Mouse (Mus musculus): ENCODE data around the gene Scaf4. TPM values are rescaled to one million over a fixed set of nuclear protein-coding genes. Genes with fewer than 3 reads are reported as not detected.
"Not testable (repeated sequence)": the region's sequence is repeated elsewhere in the genome, so short reads cannot be mapped to it uniquely, and the experiment has no call there.

The Scaf4 gene
- polyA plus RNA-seq, 1 experiment from 2014 or later = 25.6 TPM

DNA sequence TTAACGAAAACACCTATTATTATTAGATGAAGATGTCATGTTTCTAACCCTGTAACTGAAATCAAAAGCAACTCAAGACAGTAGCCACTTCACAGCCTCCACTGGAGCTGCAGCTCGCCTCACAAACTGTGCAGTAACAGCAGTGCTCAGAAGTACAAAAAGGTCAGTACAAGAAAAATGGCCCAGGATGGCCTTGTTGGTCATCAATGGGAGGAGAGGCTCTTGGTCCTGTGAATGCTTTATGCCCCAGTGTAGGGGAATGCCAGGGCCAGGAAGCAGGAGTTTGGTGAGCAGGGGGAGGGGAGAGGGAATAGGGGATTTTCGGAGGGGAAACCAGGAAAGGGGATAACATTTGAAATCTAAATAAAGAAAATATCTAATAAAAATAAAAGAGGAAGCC lies 33.0 kb downstream of the Scaf4 start:
- not testable (repeated sequence) for H3K9me3 ChIP-seq (ENCODE audit: control insufficient read depth, low read length); H3K4me3 ChIP-seq (replicated peaks; ENCODE audit: low read length); ATAC-seq; H3K4me1 ChIP-seq (replicated peaks; ENCODE audit: control insufficient read depth, insufficient read depth, low read length); H3K4me2 ChIP-seq (ENCODE audit: low read length); H3K9ac ChIP-seq (replicated peaks; ENCODE audit: low read depth, low read length); H3K27me3 ChIP-seq (replicated peaks; ENCODE audit: control insufficient read depth, insufficient read depth, low read length); H3K27ac ChIP-seq (ENCODE audit: low read length)
- WGBS = 92% methylated on average over 3 of the region's 3 CpGs
- H3K36me3 ChIP-seq (ENCODE audit: control insufficient read depth, insufficient read depth) = peaks cover 35% of the 10 kb centered on the region

DNA sequence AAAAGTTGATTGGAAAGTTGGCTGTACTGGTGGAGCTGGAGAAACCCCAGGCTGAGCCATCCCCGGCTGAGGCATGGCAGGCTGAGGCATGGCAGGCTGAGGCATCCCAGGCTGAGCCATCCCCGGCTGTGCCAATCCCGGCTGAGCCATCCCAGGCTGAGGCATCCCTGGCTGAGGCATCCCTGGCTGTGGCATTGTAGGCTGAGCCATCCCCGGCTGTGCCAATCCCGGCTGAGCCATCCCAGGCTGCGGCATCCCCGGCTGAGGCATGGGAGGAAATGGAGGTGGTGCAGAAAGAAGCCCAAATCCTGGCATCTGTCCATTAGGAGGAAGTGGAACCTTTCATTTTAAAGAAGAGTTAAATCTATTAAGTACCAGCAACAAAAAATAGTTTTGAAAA lies 34.2 kb downstream of the Scaf4 start:
- Histone ChIP-seq H3K4me1 (replicated peaks; ENCODE audit: control insufficient read depth, insufficient read depth, low read length) (no peaks in the 10 kb centered on the region), H3K4me2 (ENCODE audit: low read length) (no peak overlapping the region), H3K9ac (replicated peaks; ENCODE audit: low read depth, low read length) (no peak overlapping the region), H3K36me3 (ENCODE audit: control insufficient read depth, insufficient read depth) (peaks cover 39% of the 10 kb centered on the region), H3K4me3 (replicated peaks; ENCODE audit: low read length) (no peak overlapping the region), H3K27ac (ENCODE audit: low read length) (no peak overlapping the region), H3K27me3 (replicated peaks; ENCODE audit: control insufficient read depth, insufficient read depth, low read length) (no peaks in the 10 kb centered on the region), H3K9me3 (ENCODE audit: control insufficient read depth, low read length) (no peaks in the 10 kb centered on the region)
- ATAC-seq = no peak
- WGBS = 87% methylated on average over 7 of the region's 7 CpGs

DNA sequence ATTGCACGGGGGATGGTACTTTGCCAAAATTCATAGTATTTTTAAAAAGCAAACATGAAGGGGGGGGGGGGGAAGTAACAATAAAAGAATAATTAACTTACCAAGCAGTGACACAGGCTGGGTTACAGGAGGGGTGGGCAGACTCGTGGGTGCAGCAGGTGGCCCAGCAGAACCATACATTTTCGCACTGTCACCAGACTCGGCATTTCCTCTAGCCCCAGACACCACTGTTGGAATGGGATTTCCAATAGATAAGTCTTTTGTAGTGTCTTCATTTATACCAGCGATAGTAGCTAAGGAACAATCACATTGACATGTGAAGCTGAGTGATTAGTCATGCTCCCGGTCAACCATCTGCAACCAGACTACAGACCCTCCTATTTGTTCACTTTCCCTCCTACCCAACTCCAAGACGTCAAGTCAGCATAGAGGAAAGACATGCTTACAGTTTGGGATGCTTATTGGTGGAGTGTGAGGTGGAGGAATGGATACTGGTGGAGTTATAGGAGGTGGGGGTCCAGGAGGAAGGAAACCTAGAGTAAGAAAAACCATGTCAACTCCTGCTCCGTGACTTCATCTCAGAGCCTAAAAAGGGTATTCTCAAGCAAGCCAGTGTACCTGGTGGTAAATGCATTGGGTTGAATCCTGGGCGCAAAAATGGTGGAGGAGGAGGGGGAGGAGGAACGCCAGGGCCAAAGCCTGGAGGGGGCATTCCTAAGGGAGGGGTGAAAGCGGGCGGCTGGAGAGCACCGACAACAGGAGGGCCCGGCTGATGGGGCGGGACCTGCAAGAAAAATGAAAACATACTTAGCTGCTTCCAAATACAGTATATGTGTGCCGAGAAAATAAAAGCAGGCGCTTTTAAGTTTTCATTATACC lies 41.6 kb downstream of the Scaf4 start:
- H3K4me1 ChIP-seq (replicated peaks; ENCODE audit: control insufficient read depth, insufficient read depth, low read length) = no peaks in the 10 kb centered on the region
- no peak for ATAC-seq
- H3K36me3 ChIP-seq (ENCODE audit: control insufficient read depth, insufficient read depth) = peaks cover 25% of the 10 kb centered on the region
- no peak overlapping the region for H3K27ac ChIP-seq (ENCODE audit: low read length)
- no peaks in the 10 kb centered on the region for H3K9me3 ChIP-seq (ENCODE audit: control insufficient read depth, low read length)
- no peak overlapping the region for H3K4me2 ChIP-seq (ENCODE audit: low read length)
- no peak overlapping the region for H3K9ac ChIP-seq (replicated peaks; ENCODE audit: low read depth, low read length)
- H3K4me3 ChIP-seq (replicated peaks; ENCODE audit: low read length) = no peak overlapping the region
- H3K27me3 ChIP-seq (replicated peaks; ENCODE audit: control insufficient read depth, insufficient read depth, low read length) = no peaks in the 10 kb centered on the region
- WGBS = 84% methylated on average over 17 of the region's 17 CpGs

DNA sequence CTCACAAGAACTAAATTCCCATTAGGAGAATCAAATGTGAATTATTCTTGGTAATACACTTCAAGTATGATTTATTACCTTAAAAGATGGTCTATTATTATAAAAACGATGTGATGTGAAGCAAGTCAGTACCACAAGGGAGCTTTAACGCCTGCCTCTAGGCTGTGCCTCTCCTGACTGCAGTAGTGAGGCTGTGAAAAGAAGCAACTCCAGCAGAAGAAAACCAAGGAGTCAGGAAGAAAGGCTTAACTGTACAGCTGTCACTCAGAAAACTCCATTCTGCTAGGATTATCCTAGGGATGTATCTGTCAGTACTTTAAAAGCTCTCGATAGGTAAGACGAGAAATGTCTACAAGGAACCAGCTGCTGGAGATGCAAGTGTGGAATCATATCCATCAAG lies 42.4 kb downstream of the Scaf4 start:
- H3K4me2 ChIP-seq (ENCODE audit: low read length) = no peak overlapping the region
- no peak overlapping the region for H3K4me3 ChIP-seq (replicated peaks; ENCODE audit: low read length)
- H3K27me3 ChIP-seq (replicated peaks; ENCODE audit: control insufficient read depth, insufficient read depth, low read length) = no peaks in the 10 kb centered on the region
- no peaks in the 10 kb centered on the region for H3K4me1 ChIP-seq (replicated peaks; ENCODE audit: control insufficient read depth, insufficient read depth, low read length)
- H3K9me3 ChIP-seq (ENCODE audit: control insufficient read depth, low read length) = no peaks in the 10 kb centered on the region
- H3K9ac ChIP-seq (replicated peaks; ENCODE audit: low read depth, low read length) = no peak overlapping the region
- H3K27ac ChIP-seq (ENCODE audit: low read length) = no peak overlapping the region
- peaks cover 19% of the 10 kb centered on the region for H3K36me3 ChIP-seq (ENCODE audit: control insufficient read depth, insufficient read depth)
- no peak for ATAC-seq
- WGBS = 82% methylated on average over 4 of the region's 4 CpGs

DNA sequence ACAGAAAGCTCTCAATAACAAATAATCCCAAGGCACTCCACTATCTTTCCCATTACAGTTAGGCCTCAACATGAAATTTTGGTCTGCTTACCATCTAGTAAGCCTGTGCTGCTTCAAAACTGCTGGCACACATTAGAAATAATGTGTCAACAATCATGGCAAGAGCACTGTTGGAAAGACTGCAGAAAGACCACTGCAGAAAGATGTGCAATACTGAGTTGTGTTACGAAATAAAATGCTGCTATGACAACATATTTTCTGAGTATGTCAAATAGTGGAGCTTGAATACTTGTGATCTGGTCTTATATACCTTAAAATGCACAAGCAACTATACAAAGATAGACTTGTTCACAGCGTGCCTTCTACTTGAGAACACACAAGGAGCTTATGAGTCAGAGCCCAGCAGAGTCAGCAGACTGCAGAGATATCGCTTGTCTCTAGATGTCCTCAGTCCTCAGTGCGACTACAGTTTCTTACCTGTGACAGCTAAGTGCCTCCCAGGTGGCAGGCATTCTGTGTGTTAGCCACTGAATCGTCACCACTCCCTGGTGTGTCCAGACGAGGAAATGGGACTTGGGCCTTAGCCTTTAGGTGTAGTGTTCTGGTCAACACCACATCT lies 45.1 kb downstream of the Scaf4 start:
- 86% methylated on average over 6 of the region's 6 CpGs for WGBS
- H3K36me3 ChIP-seq (ENCODE audit: control insufficient read depth, insufficient read depth) = peaks cover 5% of the 10 kb centered on the region
- ATAC-seq = no peak
- no peak overlapping the region for H3K4me2 ChIP-seq (ENCODE audit: low read length)
- no peaks in the 10 kb centered on the region for H3K27me3 ChIP-seq (replicated peaks; ENCODE audit: control insufficient read depth, insufficient read depth, low read length)
- no peak overlapping the region for H3K27ac ChIP-seq (ENCODE audit: low read length)
- H3K9ac ChIP-seq (replicated peaks; ENCODE audit: low read depth, low read length) = no peak overlapping the region
- H3K4me1 ChIP-seq (replicated peaks; ENCODE audit: control insufficient read depth, insufficient read depth, low read length) = no peaks in the 10 kb centered on the region
- H3K9me3 ChIP-seq (ENCODE audit: control insufficient read depth, low read length) = no peaks in the 10 kb centered on the region
- no peak overlapping the region for H3K4me3 ChIP-seq (replicated peaks; ENCODE audit: low read length)

DNA sequence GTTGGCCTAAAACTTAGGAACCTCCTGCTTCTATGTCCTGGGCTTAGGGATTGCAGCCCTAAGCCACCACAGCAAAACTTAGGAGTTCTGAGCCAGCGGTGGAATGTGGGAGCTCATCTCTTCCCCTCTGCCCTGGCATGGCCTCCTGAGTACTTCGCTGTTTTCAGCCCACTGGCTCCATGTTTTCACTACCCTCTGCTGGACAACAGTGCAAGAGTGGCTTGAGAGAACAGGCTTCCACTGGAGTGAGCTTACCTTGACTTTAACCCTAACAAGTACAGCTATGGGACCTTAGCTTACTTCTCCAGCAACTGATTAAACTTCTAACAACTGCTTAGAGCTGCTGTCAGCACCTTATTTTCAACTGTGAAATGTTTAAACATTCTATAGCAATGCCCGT lies 49.1 kb downstream of the Scaf4 start:
- no peak overlapping the region for H3K9ac ChIP-seq (replicated peaks; ENCODE audit: low read depth, low read length)
- no peak for ATAC-seq
- H3K4me3 ChIP-seq (replicated peaks; ENCODE audit: low read length) = no peak overlapping the region
- H3K27ac ChIP-seq (ENCODE audit: low read length) = no peak overlapping the region
- no peaks in the 10 kb centered on the region for H3K9me3 ChIP-seq (ENCODE audit: control insufficient read depth, low read length)
- 91% methylated on average over 3 of the region's 3 CpGs for WGBS
- H3K4me1 ChIP-seq (replicated peaks; ENCODE audit: control insufficient read depth, insufficient read depth, low read length) = no peaks in the 10 kb centered on the region
- no peaks in the 10 kb centered on the region for H3K27me3 ChIP-seq (replicated peaks; ENCODE audit: control insufficient read depth, insufficient read depth, low read length)
- 0 out of 2 replicates have a peak, but pooled peaks cover 2% of the 10 kb centered on the region for H3K36me3 ChIP-seq (ENCODE audit: control insufficient read depth, insufficient read depth)
- H3K4me2 ChIP-seq (ENCODE audit: low read length) = no peak overlapping the region

DNA sequence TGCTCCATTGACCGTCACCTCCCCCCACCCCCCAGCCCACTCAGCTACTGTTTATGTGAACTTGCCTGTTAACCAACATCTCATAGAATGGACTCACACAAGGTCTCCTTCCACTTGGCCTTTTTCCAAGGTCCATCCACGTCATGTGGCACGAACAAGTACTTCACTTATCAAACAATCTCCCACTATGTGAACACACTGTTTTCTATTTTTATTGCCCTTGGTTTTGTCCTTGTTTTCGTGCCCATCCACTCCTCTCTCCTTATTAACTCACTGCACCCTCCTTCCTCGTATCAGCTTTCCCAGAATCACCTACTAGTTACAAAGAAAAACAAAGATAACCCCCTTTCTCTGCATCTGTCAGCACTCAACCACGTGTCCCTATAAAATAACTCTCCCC lies 49.7 kb downstream of the Scaf4 start:
- Histone ChIP-seq H3K36me3 (ENCODE audit: control insufficient read depth, insufficient read depth) (peaks cover 4% of the 10 kb centered on the region), H3K4me2 (ENCODE audit: low read length) (no peak overlapping the region), H3K27ac (ENCODE audit: low read length) (no peak overlapping the region), H3K27me3 (replicated peaks; ENCODE audit: control insufficient read depth, insufficient read depth, low read length) (no peaks in the 10 kb centered on the region), H3K9me3 (ENCODE audit: control insufficient read depth, low read length) (no peaks in the 10 kb centered on the region), H3K4me3 (replicated peaks; ENCODE audit: low read length) (no peak overlapping the region), H3K9ac (replicated peaks; ENCODE audit: low read depth, low read length) (no peak overlapping the region), H3K4me1 (replicated peaks; ENCODE audit: control insufficient read depth, insufficient read depth, low read length) (no peaks in the 10 kb centered on the region)
- no peak for ATAC-seq
- WGBS = 51% methylated on average over 6 of the region's 6 CpGs

DNA sequence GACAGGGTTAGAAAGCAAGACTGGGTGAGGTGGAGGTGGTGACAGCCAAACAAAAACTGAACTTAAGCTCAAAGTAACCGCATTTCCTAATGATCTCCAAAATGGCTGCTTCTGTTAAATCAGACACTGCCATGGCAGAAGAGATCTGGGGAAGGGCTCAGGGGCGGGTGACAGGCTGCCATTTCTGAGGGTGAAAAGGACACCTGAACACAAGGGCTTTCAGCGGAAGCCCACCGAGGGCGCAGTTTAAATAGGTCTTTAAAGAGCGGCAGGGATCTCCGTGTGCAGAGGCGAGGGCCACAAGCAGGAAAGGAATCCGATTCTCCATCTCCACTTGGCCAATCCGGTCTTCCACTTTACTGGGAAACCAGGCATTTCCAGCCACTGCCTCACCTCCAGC lies 50.6 kb downstream of the Scaf4 start:
- no peak overlapping the region for H3K27ac ChIP-seq (ENCODE audit: low read length)
- H3K27me3 ChIP-seq (replicated peaks; ENCODE audit: control insufficient read depth, insufficient read depth, low read length) = no peaks in the 10 kb centered on the region
- no peaks in the 10 kb centered on the region for H3K4me1 ChIP-seq (replicated peaks; ENCODE audit: control insufficient read depth, insufficient read depth, low read length)
- WGBS = 93% methylated on average over 10 of the region's 10 CpGs
- no peak overlapping the region for H3K4me3 ChIP-seq (replicated peaks; ENCODE audit: low read length)
- no peaks in the 10 kb centered on the region for H3K9me3 ChIP-seq (ENCODE audit: control insufficient read depth, low read length)
- no peak overlapping the region for H3K4me2 ChIP-seq (ENCODE audit: low read length)
- ATAC-seq = no peak
- H3K9ac ChIP-seq (replicated peaks; ENCODE audit: low read depth, low read length) = no peak overlapping the region
- H3K36me3 ChIP-seq (ENCODE audit: control insufficient read depth, insufficient read depth) = peaks cover 10% of the 10 kb centered on the region

DNA sequence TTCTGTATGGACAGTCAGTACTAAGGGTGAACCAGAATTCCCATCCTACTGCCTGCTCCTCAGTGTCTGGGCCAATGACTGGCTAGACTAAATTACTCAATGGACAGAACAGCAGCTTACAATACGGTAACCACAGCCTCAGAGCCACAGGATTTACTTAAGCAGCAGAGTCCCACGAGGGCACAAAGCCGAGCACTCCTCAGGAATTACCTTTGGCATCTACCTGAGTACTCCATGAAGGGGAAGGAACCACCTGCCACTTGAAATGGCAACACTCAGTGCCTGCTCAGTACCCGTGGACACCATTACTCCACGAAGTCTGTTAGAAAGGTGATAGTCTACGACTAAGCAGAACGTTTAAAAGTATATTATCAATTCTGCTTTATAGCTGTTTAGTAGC lies 53.0 kb downstream of the Scaf4 start:
- Histone ChIP-seq H3K36me3 (ENCODE audit: control insufficient read depth, insufficient read depth) (peaks cover 21% of the 10 kb centered on the region), H3K27me3 (replicated peaks; ENCODE audit: control insufficient read depth, insufficient read depth, low read length) (no peaks in the 10 kb centered on the region), H3K27ac (ENCODE audit: low read length) (no peak overlapping the region), H3K4me3 (replicated peaks; ENCODE audit: low read length) (no peak overlapping the region), H3K9me3 (ENCODE audit: control insufficient read depth, low read length) (no peaks in the 10 kb centered on the region), H3K4me2 (ENCODE audit: low read length) (no peak overlapping the region), H3K4me1 (replicated peaks; ENCODE audit: control insufficient read depth, insufficient read depth, low read length) (no peaks in the 10 kb centered on the region), H3K9ac (replicated peaks; ENCODE audit: low read depth, low read length) (no peak overlapping the region)
- WGBS = 93% methylated on average over 7 of the region's 7 CpGs
- no peak for ATAC-seq

Measured in forebrain, embryonic 16.5 days (tissue).